In the genomic region with DNA sequence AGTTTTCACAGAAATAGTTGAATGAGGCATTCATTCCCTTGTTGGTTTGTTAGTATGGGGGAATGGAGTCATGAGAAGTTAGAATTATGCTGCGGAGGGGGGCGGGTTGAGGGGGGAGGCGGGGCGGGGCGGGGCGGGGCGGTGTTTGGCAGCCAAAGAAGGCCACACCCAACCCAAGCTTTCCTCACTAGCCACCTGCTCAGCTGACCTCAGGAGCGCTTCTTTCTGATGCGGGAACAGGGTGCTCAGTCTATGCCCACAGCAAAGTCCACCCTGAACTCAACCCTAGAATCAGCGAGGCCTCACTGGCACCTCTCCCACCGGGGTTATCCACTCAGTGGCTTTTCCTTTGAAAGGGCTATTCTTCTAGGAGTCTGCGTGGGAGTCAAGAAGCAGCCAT, we compare ENCODE assay signal across 12 mouse cellular contexts. TPM values are rescaled to one million over a fixed set of nuclear protein-coding genes. Genes with fewer than 3 reads are reported as not detected.
DNase-seq lines count a peak whose midpoint lies in the region; ATAC-seq lines count a peak whose summit lies in the region.
"Had no signal": no experiment of that assay in that cellular context is flagged by ENCODE, and none has a peak within 500 bp of the region (broad histone marks: within the 10 kb centered on the region; RNA-seq: fewer than 3 reads in every experiment).

No protein-coding gene starts in this region.

- 10% methylated on average over 12 of the region's 12 CpGs for WGBS in heart, embryonic 13.5 days
- WGBS in midbrain, embryonic 10.5 days = 11% methylated on average over 12 of the region's 12 CpGs
- 10% methylated on average over 12 of the region's 12 CpGs for WGBS in midbrain, embryonic 13.5 days
- 15% methylated on average over 12 of the region's 12 CpGs for WGBS in intestine, embryonic 15.5 days
- WGBS in stomach, embryonic 14.5 days = 7% methylated on average over 11 of the region's 12 CpGs

- no peak overlapping the region for H3K4me3 ChIP-seq in heart, embryonic 13.5 days
- no peak overlapping the region for H3K4me3 ChIP-seq in midbrain, embryonic 10.5 days
- H3K4me3 ChIP-seq in midbrain, embryonic 13.5 days (replicated peaks) = no peak overlapping the region
- H3K4me3 ChIP-seq in intestine, embryonic 15.5 days (replicated peaks) = no peak overlapping the region
- no peak overlapping the region for H3K4me3 ChIP-seq in stomach, embryonic 14.5 days (ENCODE audit: low read depth, low read length)

- 0 out of 2 replicates have a peak, but pooled peaks cover 3% of the 10 kb centered on the region for H3K27me3 ChIP-seq in heart, embryonic 13.5 days (replicated peaks)
- H3K27me3 ChIP-seq in midbrain, embryonic 10.5 days (ENCODE audit: low read depth, poor library complexity, severe bottlenecking) = peaks cover 6% of the 10 kb centered on the region; the same call in 1 of the 2 replicates
- 0 out of 2 replicates have a peak, but pooled peaks cover 2% of the 10 kb centered on the region for H3K27me3 ChIP-seq in midbrain, embryonic 13.5 days
- no peaks in the 10 kb centered on the region for H3K27me3 ChIP-seq in intestine, embryonic 15.5 days (replicated peaks)
- no peaks in the 10 kb centered on the region for H3K27me3 ChIP-seq in stomach, embryonic 14.5 days (ENCODE audit: control insufficient read depth, insufficient read depth, low read length)

- no peak for ATAC-seq in heart, embryonic 13.5 days (ENCODE audit: extremely low read depth, insufficient number of reproducible peaks, low FRiP score, low TSS enrichment)
- no peak for ATAC-seq in midbrain, embryonic 13.5 days
- ATAC-seq in intestine, embryonic 15.5 days = peak; percentile 55
- ATAC-seq in stomach, embryonic 14.5 days (ENCODE audit: insufficient number of reproducible peaks, insufficient read depth, low FRiP score, low read depth) = 0 out of 2 replicates have a peak, but pooled peaks have one; percentile 23

- intact Hi-C loops in left cerebral cortex, postnatal 10 days (cut with DNase I) = no loop called here

- no peak overlapping the region for H3K27ac ChIP-seq in heart, embryonic 13.5 days (replicated peaks)
- H3K27ac ChIP-seq in midbrain, embryonic 10.5 days (replicated peaks) = peak overlapping the region; percentile 23; the same call in 1 of the 2 replicates
- no peak overlapping the region for H3K27ac ChIP-seq in midbrain, embryonic 13.5 days
- H3K27ac ChIP-seq in intestine, embryonic 15.5 days = no peak overlapping the region
- H3K27ac ChIP-seq in stomach, embryonic 14.5 days (ENCODE audit: low read length) = no peak overlapping the region
- H3K27ac ChIP-seq: liver, embryonic 14.5 days had no signal

- no peaks in the 10 kb centered on the region for H3K36me3 ChIP-seq in heart, embryonic 13.5 days
- H3K36me3 ChIP-seq in midbrain, embryonic 10.5 days = no peaks in the 10 kb centered on the region
- no peaks in the 10 kb centered on the region for H3K36me3 ChIP-seq in midbrain, embryonic 13.5 days
- H3K36me3 ChIP-seq in intestine, embryonic 15.5 days = no peaks in the 10 kb centered on the region
- no peaks in the 10 kb centered on the region for H3K36me3 ChIP-seq in stomach, embryonic 14.5 days (ENCODE audit: control insufficient read depth, insufficient read depth, low read length)

- peak overlapping the region; percentile 36; the same call in 1 of the 2 replicates for H3K4me2 ChIP-seq in heart, embryonic 13.5 days
- no peak overlapping the region for H3K4me2 ChIP-seq in midbrain, embryonic 13.5 days (replicated peaks)
- H3K4me2 ChIP-seq in intestine, embryonic 15.5 days (replicated peaks) = peak overlapping the region; percentile 33; the same call in 1 of the 2 replicates
- no peak overlapping the region for H3K4me2 ChIP-seq in stomach, embryonic 14.5 days (replicated peaks; ENCODE audit: low read depth, low read length)

- H3K9me3 ChIP-seq in heart, embryonic 13.5 days = no peaks in the 10 kb centered on the region
- no peaks in the 10 kb centered on the region for H3K9me3 ChIP-seq in midbrain, embryonic 10.5 days (replicated peaks)
- no peaks in the 10 kb centered on the region for H3K9me3 ChIP-seq in midbrain, embryonic 13.5 days
- no peaks in the 10 kb centered on the region for H3K9me3 ChIP-seq in intestine, embryonic 15.5 days
- no peaks in the 10 kb centered on the region for H3K9me3 ChIP-seq in stomach, embryonic 14.5 days (ENCODE audit: control insufficient read depth, low read depth, low read length)

- DNase-seq in heart, adult 11 months = no peak
- no peak for DNase-seq in midbrain, embryonic 10.5 days (ENCODE audit: low spot score)
- DNase-seq in left cerebral cortex, postnatal 10 days (ENCODE audit: extremely low spot score in 1 of 2, low spot score in 2 of 2) = no peak
- no peak for DNase-seq in thymus, postnatal 10 days (ENCODE audit: low spot score in 2 of 2)
- DNase-seq: adrenal gland, postnatal 10 days; kidney, postnatal 10 days; spleen, adult 18-20 months had no signal

- H3K4me1 ChIP-seq in heart, embryonic 13.5 days = peaks cover 30% of the 10 kb centered on the region
- H3K4me1 ChIP-seq in midbrain, embryonic 10.5 days = peaks cover 33% of the 10 kb centered on the region
- H3K4me1 ChIP-seq in midbrain, embryonic 13.5 days (replicated peaks) = peaks cover 27% of the 10 kb centered on the region
- H3K4me1 ChIP-seq in intestine, embryonic 15.5 days (replicated peaks) = peaks cover 4% of the 10 kb centered on the region
- H3K4me1 ChIP-seq in stomach, embryonic 14.5 days (ENCODE audit: control insufficient read depth, insufficient read depth, low read length) = peaks cover 10% of the 10 kb centered on the region

- no peak overlapping the region for H3K9ac ChIP-seq in heart, embryonic 13.5 days
- no peak overlapping the region for H3K9ac ChIP-seq in midbrain, embryonic 13.5 days (replicated peaks)
- H3K9ac ChIP-seq in intestine, embryonic 15.5 days = no peak overlapping the region
- H3K9ac ChIP-seq in stomach, embryonic 14.5 days (replicated peaks; ENCODE audit: low read depth, low read length) = no peak overlapping the region
- H3K9ac ChIP-seq: liver, embryonic 14.5 days had no signal

RNA-seq across cellular contexts. Expression of gene Fam120a, which starts 56.9 kb away (rescaled TPM):
- 17.2 and 17.8 TPM in 2 replicates for polyA plus RNA-seq in heart, embryonic 13.5 days (2015; fragmentation: Nextera tagmentation; extraction: Ambion mirVana)
- 13.7 and 14.0 TPM in 2 replicates for polyA plus RNA-seq in midbrain, embryonic 10.5 days (2016; fragmentation: Nextera tagmentation; extraction: Ambion mirVana)
- 11.5 and 12.2 TPM in 2 replicates for polyA plus RNA-seq in midbrain, embryonic 13.5 days (2015; fragmentation: Nextera tagmentation; extraction: Ambion mirVana)
- polyA plus RNA-seq in intestine, embryonic 15.5 days (2015; fragmentation: Nextera tagmentation; extraction: Ambion mirVana) = 30.5 and 30.7 TPM in 2 replicates
- polyA plus RNA-seq in stomach, embryonic 14.5 days (2014; fragmentation: Nextera tagmentation; extraction: Ambion mirVana) = 47.3 and 48.1 TPM in 2 replicates
- 10 to 100 TPM; 95.2 to 96.8 TPM for total RNA-seq in left cerebral cortex, postnatal 10 days (2021)

Comparison
In these comparisons a context has a peak if more than half of its experiments do, and no peak if none do; other contexts are left out.
1. ATAC-seq: peak in intestine, embryonic 15.5 days (single experiment) and stomach, embryonic 14.5 days (single experiment); none in heart, embryonic 13.5 days (single experiment) and midbrain, embryonic 13.5 days (single experiment).
2. H3K4me2 ChIP-seq: peak in heart, embryonic 13.5 days (single experiment) and intestine, embryonic 15.5 days (single experiment); none in midbrain, embryonic 13.5 days (single experiment) and stomach, embryonic 14.5 days (single experiment).